Mouse (Mus musculus): ENCODE measurements around the gene Jade1.

GRCm38 (mm10) chr3:41544451-41544850, 11.1 kb upstream of the Jade1 start:
- TF ChIP-seq CTCF (conservative IDR thresholded peaks at IDR 0.05; ENCODE audit: low read length) = no peak
- no peak for TF ChIP-seq POU5F1 (IDR thresholded peaks at IDR 0.05; ENCODE audit: borderline replicate concordance, low read length)
- TF ChIP-seq NANOG (IDR thresholded peaks at IDR 0.05; ENCODE audit: borderline replicate concordance, low read length) = no peak

Measured in E14TG2a.4 (cell line).